Mouse (Mus musculus) retina, postnatal 1 day (tissue): ENCODE measurements at regions not wholly inside any gene's neighbourhood (a gene's known extent, or its start where the extent isn't known, plus 50 kb on each side); places are given as distances from the start of the nearest gene placed in this dataset.

Experiments used
- DNase-seq: peaks from one replicate; pipeline ENCODE4 v3.0.0-alpha.2; 2012

DNA sequence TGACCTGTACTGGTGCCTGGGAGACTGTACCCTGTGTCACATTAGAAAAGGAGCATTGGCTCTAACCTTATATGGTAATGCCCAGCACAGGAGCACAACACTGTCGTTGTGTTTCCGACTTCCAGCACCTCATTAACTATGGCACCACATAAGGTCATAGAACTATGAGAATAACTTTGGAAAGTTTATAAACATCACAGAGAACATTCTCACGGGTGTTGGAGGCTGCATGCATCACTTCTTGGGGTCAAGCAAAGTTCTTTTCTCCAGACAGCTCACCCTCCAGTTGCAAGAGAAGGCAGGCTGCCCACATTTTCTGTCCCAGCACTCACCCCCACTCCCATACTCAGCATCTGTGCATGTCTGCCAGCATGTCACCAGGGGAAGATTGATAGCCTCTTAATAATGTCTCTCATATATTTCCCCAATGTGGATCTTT, 420.6 kb downstream of the Lmo4 start:
- no peak for DNase-seq

- DNase-seq: no peak
Observed at GRCm38 (mm10) chr3:143778161-143778560, 426.9 kb downstream of the Lmo4 start.

GRCm38 (mm10) chr3:143759337-143759736, 445.7 kb downstream of the Lmo4 start:
- no peak for DNase-seq

DNA sequence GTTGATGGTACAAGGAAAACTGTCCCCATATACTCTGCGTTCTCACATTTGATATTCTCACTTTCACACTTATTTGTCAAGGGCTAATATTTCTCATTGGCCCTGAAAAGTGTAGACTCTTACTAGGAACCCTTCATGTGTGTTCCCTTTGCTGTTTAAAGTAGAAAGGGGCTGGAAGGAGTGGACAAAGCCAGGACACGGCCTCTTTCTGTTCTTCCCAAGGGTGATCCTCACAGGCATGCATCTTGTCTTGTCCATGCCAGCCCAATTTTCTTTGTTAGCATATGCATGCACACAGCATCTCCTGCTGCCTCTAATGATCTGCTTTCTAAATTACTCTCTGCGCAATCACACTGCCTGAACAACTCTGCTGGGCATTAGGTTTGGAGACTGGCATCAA, 451.8 kb downstream of the Lmo4 start:
- no peak for DNase-seq

DNA sequence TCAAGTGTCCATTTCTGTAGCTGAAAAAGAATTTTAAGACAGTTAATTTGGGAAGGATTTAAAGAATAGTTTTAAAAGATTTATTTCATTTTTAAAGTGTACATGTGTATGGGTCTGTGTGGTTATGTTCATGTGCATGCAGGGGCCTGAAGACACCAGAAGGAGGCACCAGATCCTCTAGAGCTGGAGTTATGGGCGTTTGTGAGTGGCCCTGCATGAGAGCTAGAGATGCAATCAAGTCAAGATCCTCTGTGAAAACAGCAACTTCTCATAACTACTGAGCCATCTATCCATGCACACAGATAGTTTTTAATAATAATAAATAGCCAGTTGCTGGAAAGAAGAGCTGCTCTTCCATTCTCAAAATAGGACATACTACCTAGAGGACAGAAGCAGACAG, 452.4 kb downstream of the Lmo4 start:
- no peak for DNase-seq

DNA sequence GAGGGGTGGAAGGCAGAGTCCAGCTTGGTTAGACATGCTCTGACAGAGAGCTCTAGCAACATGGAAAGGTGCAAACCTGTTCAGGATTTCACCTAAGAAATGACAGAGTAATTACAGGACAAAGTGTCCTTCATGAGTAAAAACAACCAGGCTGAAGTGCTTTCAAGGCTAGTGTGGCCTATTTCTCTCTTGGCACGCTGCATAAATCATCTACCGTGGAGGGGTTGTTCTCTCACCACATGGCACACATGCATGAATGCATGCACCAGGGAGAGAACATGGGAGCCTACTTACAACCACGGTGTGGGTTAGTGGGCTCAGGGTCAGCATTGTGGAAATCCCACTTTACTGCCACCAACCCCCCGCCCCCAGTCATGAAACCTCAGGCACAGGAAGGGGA, 454.9 kb downstream of the Lmo4 start:
- DNase-seq: no peak

GRCm38 (mm10) chr3:143743649-143744048, 461.4 kb downstream of the Lmo4 start:
- DNase-seq: no peak

- peak; percentile 5 for DNase-seq
Observed at GRCm38 (mm10) chr3:143742786-143743571, 462.0 kb downstream of the Lmo4 start.

- DNase-seq: no peak
Observed at GRCm38 (mm10) chr3:143738676-143739075, 466.3 kb downstream of the Lmo4 start.

GRCm38 (mm10) chr3:143737844-143738243, 467.2 kb downstream of the Lmo4 start:
- DNase-seq: no peak

GRCm38 (mm10) chr3:143736651-143737398, 468.2 kb downstream of the Lmo4 start:
- no peak for DNase-seq

DNA sequence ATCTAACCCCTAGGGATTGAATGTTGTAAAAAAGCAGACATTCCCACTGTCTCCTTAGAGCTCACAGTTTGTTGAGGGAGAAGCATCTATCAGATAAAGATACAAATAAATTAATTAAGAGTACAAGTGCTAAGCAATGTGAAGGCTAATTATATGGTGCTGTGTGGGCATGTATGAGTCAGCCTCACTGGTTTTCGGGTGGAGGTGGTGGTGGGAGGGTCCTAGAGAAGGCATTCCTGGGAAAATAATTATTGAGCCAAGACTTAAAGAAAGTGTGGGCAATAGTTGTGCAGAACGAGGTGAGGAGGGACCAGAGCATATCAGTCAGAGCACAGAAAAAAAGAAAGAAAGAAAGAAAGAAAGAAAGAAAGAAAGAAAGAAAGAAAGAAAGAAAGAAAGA, 470.2 kb downstream of the Lmo4 start:
- no peak for DNase-seq

- no peak for DNase-seq
Observed at GRCm38 (mm10) chr3:143732966-143733725, 471.9 kb downstream of the Lmo4 start.

DNA sequence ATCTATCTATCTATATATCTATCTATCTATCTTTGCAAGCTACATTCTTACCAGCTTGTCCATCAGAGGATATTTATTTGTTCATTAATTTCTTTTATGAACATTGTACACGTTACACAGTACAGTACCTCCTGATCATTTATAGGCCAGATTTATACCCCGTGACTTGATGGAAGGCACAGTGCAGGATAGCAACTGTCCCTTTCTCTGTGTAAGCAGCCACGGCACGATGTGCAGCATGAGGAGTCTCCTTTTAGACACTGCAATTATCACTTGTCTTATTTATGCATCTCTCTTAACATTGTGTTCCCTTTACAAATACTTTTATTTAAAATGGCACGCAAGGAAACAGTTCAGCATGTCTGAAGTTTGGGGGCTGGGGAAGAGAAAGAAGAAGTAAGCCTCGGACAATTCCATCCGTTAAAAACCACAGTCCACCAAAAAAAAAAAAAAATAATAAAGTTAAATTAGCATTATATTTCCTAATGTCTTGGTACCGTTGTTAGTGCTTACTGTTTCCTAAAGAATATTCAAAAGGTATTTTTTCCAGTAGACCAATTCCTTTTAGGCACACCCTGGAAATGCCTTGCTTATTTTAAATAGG, 475.4 kb downstream of the Lmo4 start:
- DNase-seq: no peak

DNA sequence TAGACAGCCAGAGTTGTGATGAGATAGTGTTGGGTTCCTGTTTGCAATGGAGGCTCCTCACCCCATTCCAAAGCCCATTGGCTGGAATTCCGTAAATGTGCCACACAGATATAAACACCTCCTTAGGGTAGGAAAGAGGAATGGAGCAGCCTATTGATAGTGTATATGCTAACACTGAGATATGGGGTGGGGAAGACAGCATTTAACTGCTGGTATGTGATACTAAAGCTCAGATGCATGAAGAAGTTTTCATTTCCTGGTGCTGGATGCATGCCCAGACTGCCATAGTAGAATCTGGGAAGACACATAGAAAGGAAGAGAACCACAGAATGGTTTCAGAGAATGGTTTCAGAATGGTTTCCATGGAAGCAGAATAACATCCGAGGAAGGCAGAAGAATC, 482.4 kb downstream of the Lmo4 start:
- no peak for DNase-seq

GRCm38 (mm10) chr3:143722082-143722481, 482.9 kb downstream of the Lmo4 start:
- DNase-seq: no peak

GRCm38 (mm10) chr3:143713183-143713582, 491.8 kb downstream of the Lmo4 start:
- no peak for DNase-seq

DNA sequence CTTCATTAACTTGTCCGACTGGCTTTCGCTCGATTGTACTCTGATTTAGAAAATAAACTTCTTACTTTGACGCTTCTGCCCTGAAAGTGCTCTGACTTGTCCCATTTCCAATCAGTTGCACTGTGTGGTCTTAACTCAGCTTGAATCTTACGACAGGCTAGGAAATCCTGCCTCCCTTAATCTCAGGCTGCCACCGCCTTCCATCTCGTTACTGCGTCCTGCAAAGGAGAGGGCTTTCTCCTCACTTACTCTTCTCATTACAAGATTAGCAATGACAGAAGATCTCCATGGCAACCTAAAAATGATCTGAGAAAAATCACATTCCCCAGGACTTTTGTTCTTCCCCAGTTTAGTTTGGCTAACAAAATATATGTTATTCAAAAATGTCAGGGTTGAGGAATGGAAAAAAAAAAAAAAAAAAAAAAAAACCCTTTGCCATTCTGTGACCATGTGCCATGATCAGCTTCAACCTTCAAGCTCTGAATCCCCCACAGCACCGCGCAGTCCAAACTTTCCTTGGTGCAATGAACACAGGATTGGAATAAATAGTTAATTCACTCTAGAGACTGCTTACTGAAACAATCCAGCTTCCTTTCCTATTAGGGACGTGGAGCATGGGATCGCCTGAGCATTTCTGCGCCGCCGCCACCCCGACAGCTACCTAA, 494.1 kb downstream of the Lmo4 start:
- peak; percentile 27 for DNase-seq

DNA sequence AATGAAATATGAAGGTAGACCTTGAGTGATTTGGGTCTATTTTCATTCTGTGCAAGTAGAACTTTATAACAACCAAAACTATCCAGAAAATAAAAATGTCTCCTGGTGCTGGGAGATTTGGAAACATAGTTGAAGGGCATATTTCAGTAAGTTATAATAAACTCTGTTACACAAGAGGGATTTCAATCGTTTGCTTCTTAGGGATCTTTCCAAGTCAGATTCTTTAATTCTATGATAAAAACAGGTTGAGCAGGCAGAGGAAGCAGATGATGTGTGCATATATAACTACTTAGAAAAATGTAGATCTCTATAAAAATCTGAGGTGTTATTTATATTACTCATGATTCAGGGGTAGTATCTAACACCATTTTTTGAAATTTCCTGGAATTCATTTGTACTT, 498.3 kb downstream of the Lmo4 start:
- no peak for DNase-seq

GRCm38 (mm10) chr3:143694817-143695216, 510.2 kb downstream of the Lmo4 start:
- DNase-seq: no peak

GRCm38 (mm10) chr3:143685742-143686141, 519.3 kb downstream of the Lmo4 start:
- no peak for DNase-seq

- no peak for DNase-seq
Observed at GRCm38 (mm10) chr3:143678186-143678585, 526.8 kb downstream of the Lmo4 start.

GRCm38 (mm10) chr3:143674855-143675254, 530.2 kb downstream of the Lmo4 start:
- DNase-seq: no peak
